Mouse (Mus musculus): ENCODE data around the gene Adgrb3.

DNA sequence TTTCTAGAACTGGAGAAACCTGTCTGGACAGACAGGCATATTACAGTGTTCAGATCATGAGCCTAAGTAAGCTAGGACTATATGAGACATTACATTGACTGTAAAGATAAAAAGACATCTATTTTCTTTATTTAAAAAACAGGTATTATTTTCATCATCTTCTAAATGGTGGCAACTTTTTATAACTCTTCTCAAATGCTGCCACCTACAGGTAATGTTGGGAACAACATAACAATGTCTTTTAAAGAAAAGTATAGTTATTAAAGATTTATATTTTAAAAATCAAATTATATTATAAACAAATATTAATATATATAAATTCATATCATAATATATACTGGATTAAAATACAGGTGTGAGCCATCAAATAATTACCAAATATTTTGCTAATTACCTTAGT is 212.6 kb downstream of the Adgrb3 start:
- no peak for TF ChIP-seq POLR2A (IDR thresholded peaks at IDR 0.05; ENCODE audit: borderline replicate concordance, insufficient read depth, low read length)
- TF ChIP-seq CTCF (IDR thresholded peaks at IDR 0.05; ENCODE audit: borderline replicate concordance, insufficient read depth, low read depth, low read length), result no peak
